Mouse (Mus musculus) heart, embryonic 12.5 days (tissue): ENCODE data around the gene Tmem135. TPM values are rescaled to one million over a fixed set of nuclear protein-coding genes. Genes with fewer than 3 reads are reported as not detected.

Experiments
- ATAC-seq: fragments of 200-750 bp; cut with Nextera tagmentation; 2 replicates; pipeline ENCODE4 v1.8.0; 2017; ENCODE audit warnings: moderate TSS enrichment, moderate library complexity; ENCODE audit not compliant: insufficient number of reproducible peaks, low FRiP score
- H3K27ac ChIP-seq: fragments of 300-500 bp; sonication (generic); 2 replicates; pipeline ENCODE4 v1.5.1; 2016; ENCODE audit warnings: mild to moderate bottlenecking, moderate library complexity; ENCODE audit not compliant: poor library complexity, severe bottlenecking
- H3K27me3 ChIP-seq: fragments of 300-500 bp; sonication (generic); replicated peaks from 2 replicates; pipeline ENCODE4 v1.6.1; 2016; ENCODE audit warnings: mild to moderate bottlenecking, moderate library complexity
- H3K36me3 ChIP-seq: fragments of 300-500 bp; sonication (generic); 2 replicates; pipeline ENCODE4 v1.6.1; 2016; ENCODE audit warnings: mild to moderate bottlenecking, moderate library complexity
- H3K4me1 ChIP-seq: fragments of 300-500 bp; sonication (generic); replicated peaks from 2 replicates; pipeline ENCODE4 v1.6.1; 2016; ENCODE audit warnings: mild to moderate bottlenecking
- H3K4me2 ChIP-seq: fragments of 300-500 bp; sonication (generic); 2 replicates; pipeline ENCODE4 v1.6.1; 2016; ENCODE audit warnings: mild to moderate bottlenecking, moderate library complexity
- H3K4me3 ChIP-seq: fragments of 300-500 bp; sonication (generic); 2 replicates; pipeline ENCODE4 v1.5.1; 2016; ENCODE audit warnings: mild to moderate bottlenecking
- H3K9ac ChIP-seq: fragments of 300-500 bp; sonication (generic); 2 replicates; pipeline ENCODE4 v1.6.1; 2016; ENCODE audit warnings: mild to moderate bottlenecking, moderate library complexity
- H3K9me3 ChIP-seq: fragments of 300-500 bp; sonication (generic); replicated peaks from 2 replicates; pipeline ENCODE4 v1.6.1; 2016; ENCODE audit warnings: mild to moderate bottlenecking, moderate library complexity
- WGBS: fragments of 180-500 bp; shearing (Covaris S2); methylation state at CpG from one replicate; pipeline ENCODE4 v1.1.7; 2016; 5-methylcytosine and 5-hydroxymethylcytosine counted together
- polyA plus RNA-seq: library from polyadenylated mRNA; unstranded; fragments of >200 nt; fragmentation: Nextera tagmentation; extraction: Ambion mirVana; gene quantifications from 2 replicates; pipeline ENCODE4 v1.2.1, GENCODE M21; 2016

Tmem135 gene
- polyA plus RNA-seq, 1 experiment from 2014 or later: 31.2 TPM

- H3K4me1 ChIP-seq: peaks cover 9% of the 10 kb centered on the region; the same call in 1 of the 2 replicates
- no peak overlapping the region for H3K4me2 ChIP-seq
- H3K9ac ChIP-seq: no peak overlapping the region
- no peaks in the 10 kb centered on the region for H3K36me3 ChIP-seq
- no peaks in the 10 kb centered on the region for H3K27me3 ChIP-seq
- no peak overlapping the region for H3K4me3 ChIP-seq
- 50% methylated on average over 11 of the region's 11 CpGs for WGBS
- no peak for ATAC-seq
- no peak overlapping the region for H3K27ac ChIP-seq
- no peaks in the 10 kb centered on the region for H3K9me3 ChIP-seq
These were observed 2.7 kb downstream of the Tmem135 start for GRCm38 (mm10) chr7:89401136-89401858.

GRCm38 (mm10) chr7:89400721-89401120 is 3.3 kb downstream of the Tmem135 start:
- Histone ChIP-seq H3K27me3 (no peaks in the 10 kb centered on the region), H3K4me3 (no peak overlapping the region), H3K36me3 (no peaks in the 10 kb centered on the region), H3K9me3 (no peaks in the 10 kb centered on the region), H3K4me2 (no peak overlapping the region), H3K27ac (no peak overlapping the region), H3K4me1 (peaks cover 9% of the 10 kb centered on the region; the same call in 1 of the 2 replicates), H3K9ac (no peak overlapping the region)
- WGBS: 84% methylated on average over 2 of the region's 2 CpGs
- ATAC-seq: no peak

- H3K4me1 ChIP-seq: peaks cover 6% of the 10 kb centered on the region; the same call in 1 of the 2 replicates
- no peak overlapping the region for H3K4me3 ChIP-seq
- no peaks in the 10 kb centered on the region for H3K9me3 ChIP-seq
- H3K9ac ChIP-seq: no peak overlapping the region
- no peak overlapping the region for H3K4me2 ChIP-seq
- H3K27ac ChIP-seq: no peak overlapping the region
- 72% methylated on average over 3 of the region's 3 CpGs for WGBS
- no peak for ATAC-seq
- H3K36me3 ChIP-seq: 0 out of 2 replicates have a peak, but pooled peaks cover 5% of the 10 kb centered on the region
- no peaks in the 10 kb centered on the region for H3K27me3 ChIP-seq
These were observed 6.0 kb downstream of the Tmem135 start for GRCm38 (mm10) chr7:89397837-89398534.

- Histone ChIP-seq H3K9ac (no peak overlapping the region), H3K36me3 (0 out of 2 replicates have a peak, but pooled peaks cover 5% of the 10 kb centered on the region), H3K27me3 (no peaks in the 10 kb centered on the region), H3K4me3 (no peak overlapping the region), H3K4me2 (no peak overlapping the region), H3K4me1 (peaks cover 13% of the 10 kb centered on the region; the same call in 1 of the 2 replicates), H3K27ac (no peak overlapping the region), H3K9me3 (no peaks in the 10 kb centered on the region)
- 39% methylated on average over 8 of the region's 8 CpGs for WGBS
- no peak for ATAC-seq
These were observed 7.6 kb downstream of the Tmem135 start for GRCm38 (mm10) chr7:89396386-89396785.

GRCm38 (mm10) chr7:89395399-89395798 is 8.6 kb downstream of the Tmem135 start:
- 82% methylated on average over 1 of the region's 1 CpGs for WGBS
- H3K27ac ChIP-seq: no peak overlapping the region
- peaks cover 10% of the 10 kb centered on the region; the same call in 1 of the 2 replicates for H3K4me1 ChIP-seq
- no peak for ATAC-seq
- H3K9me3 ChIP-seq: no peaks in the 10 kb centered on the region
- H3K4me2 ChIP-seq: no peak overlapping the region
- 0 out of 2 replicates have a peak, but pooled peaks cover 5% of the 10 kb centered on the region for H3K36me3 ChIP-seq
- no peak overlapping the region for H3K9ac ChIP-seq
- H3K27me3 ChIP-seq: no peaks in the 10 kb centered on the region
- no peak overlapping the region for H3K4me3 ChIP-seq

GRCm38 (mm10) chr7:89392825-89393224 is 11.2 kb downstream of the Tmem135 start:
- Histone ChIP-seq H3K27me3 (no peaks in the 10 kb centered on the region), H3K4me1 (peaks cover 10% of the 10 kb centered on the region; the same call in 1 of the 2 replicates), H3K4me2 (no peak overlapping the region), H3K9ac (no peak overlapping the region), H3K27ac (no peak overlapping the region), H3K4me3 (no peak overlapping the region), H3K36me3 (0 out of 2 replicates have a peak, but pooled peaks cover 5% of the 10 kb centered on the region), H3K9me3 (no peaks in the 10 kb centered on the region)
- WGBS: 90% methylated on average over 1 of the region's 1 CpGs
- no peak for ATAC-seq

GRCm38 (mm10) chr7:89392388-89392787 is 11.6 kb downstream of the Tmem135 start:
- no peak overlapping the region for H3K4me3 ChIP-seq
- H3K27me3 ChIP-seq: no peaks in the 10 kb centered on the region
- H3K9me3 ChIP-seq: no peaks in the 10 kb centered on the region
- ATAC-seq: no peak
- H3K36me3 ChIP-seq: 0 out of 2 replicates have a peak, but pooled peaks cover 5% of the 10 kb centered on the region
- no peak overlapping the region for H3K9ac ChIP-seq
- H3K4me2 ChIP-seq: no peak overlapping the region
- no peak overlapping the region for H3K27ac ChIP-seq
- WGBS: 47% methylated on average over 4 of the region's 4 CpGs
- peaks cover 11% of the 10 kb centered on the region for H3K4me1 ChIP-seq

GRCm38 (mm10) chr7:89391831-89392230 is 12.2 kb downstream of the Tmem135 start:
- H3K4me3 ChIP-seq: no peak overlapping the region
- no peak overlapping the region for H3K4me2 ChIP-seq
- no peak for ATAC-seq
- H3K27ac ChIP-seq: no peak overlapping the region
- H3K9ac ChIP-seq: no peak overlapping the region
- WGBS: 41% methylated on average over 4 of the region's 4 CpGs
- H3K4me1 ChIP-seq: peaks cover 17% of the 10 kb centered on the region
- no peaks in the 10 kb centered on the region for H3K9me3 ChIP-seq
- H3K36me3 ChIP-seq: 0 out of 2 replicates have a peak, but pooled peaks cover 5% of the 10 kb centered on the region
- no peaks in the 10 kb centered on the region for H3K27me3 ChIP-seq

- Histone ChIP-seq H3K4me1 (peaks cover 23% of the 10 kb centered on the region), H3K4me2 (no peak overlapping the region), H3K4me3 (no peak overlapping the region), H3K27me3 (no peaks in the 10 kb centered on the region), H3K27ac (no peak overlapping the region), H3K9me3 (no peaks in the 10 kb centered on the region), H3K9ac (no peak overlapping the region), H3K36me3 (0 out of 2 replicates have a peak, but pooled peaks cover 5% of the 10 kb centered on the region)
- WGBS: 82% methylated on average over 3 of the region's 3 CpGs
- no peak for ATAC-seq
These were observed 12.7 kb downstream of the Tmem135 start for GRCm38 (mm10) chr7:89391281-89391680.

GRCm38 (mm10) chr7:89390660-89391059 is 13.4 kb downstream of the Tmem135 start:
- Histone ChIP-seq H3K4me2 (no peak overlapping the region), H3K27ac (no peak overlapping the region), H3K4me1 (peaks cover 29% of the 10 kb centered on the region), H3K9ac (no peak overlapping the region), H3K9me3 (no peaks in the 10 kb centered on the region), H3K4me3 (no peak overlapping the region), H3K27me3 (no peaks in the 10 kb centered on the region), H3K36me3 (0 out of 2 replicates have a peak, but pooled peaks cover 5% of the 10 kb centered on the region)
- WGBS: 70% methylated on average over 2 of the region's 2 CpGs
- ATAC-seq: no peak

GRCm38 (mm10) chr7:89388981-89389380 is 15.0 kb downstream of the Tmem135 start:
- Histone ChIP-seq H3K4me3 (no peak overlapping the region), H3K4me2 (no peak overlapping the region), H3K9me3 (no peaks in the 10 kb centered on the region), H3K4me1 (peaks cover 32% of the 10 kb centered on the region), H3K9ac (no peak overlapping the region), H3K27me3 (no peaks in the 10 kb centered on the region), H3K36me3 (no peaks in the 10 kb centered on the region), H3K27ac (no peak overlapping the region)
- ATAC-seq: no peak
- WGBS: 74% methylated on average over 3 of the region's 3 CpGs
